Mouse (Mus musculus) midbrain, embryonic 13.5 days (tissue): ENCODE results near the gene Gm17509. TPM values are rescaled to one million over a fixed set of nuclear protein-coding genes. Genes with fewer than 3 reads are reported as not detected.
A peak's percentile ranks its signal among the peaks of the same experiment; 100 is the strongest.

ENCODE experiments used
- ATAC-seq: fragments of 200-750 bp; cut with Nextera tagmentation; 2 replicates; pipeline ENCODE4 v1.8.0; 2017; ENCODE audit warnings: mild to moderate bottlenecking, moderate TSS enrichment, moderate library complexity
- H3K27ac ChIP-seq: fragments of 300-500 bp; sonication (generic); 2 replicates; pipeline ENCODE4 v1.5.1; 2015; ENCODE audit warnings: inconsistent platforms, mild to moderate bottlenecking, moderate library complexity
- H3K27me3 ChIP-seq: fragments of 300-500 bp; sonication (generic); 2 replicates; pipeline ENCODE4 v1.6.1; 2015; ENCODE audit warnings: mild to moderate bottlenecking, inconsistent platforms
- H3K36me3 ChIP-seq: fragments of 300-500 bp; sonication (generic); 2 replicates; pipeline ENCODE4 v1.6.1; 2015; ENCODE audit warnings: mild to moderate bottlenecking, inconsistent platforms
- H3K4me1 ChIP-seq: fragments of 300-500 bp; sonication (generic); replicated peaks from 2 replicates; pipeline ENCODE4 v1.6.1; 2015; ENCODE audit warnings: inconsistent platforms
- H3K4me2 ChIP-seq: fragments of 300-500 bp; sonication (generic); replicated peaks from 2 replicates; pipeline ENCODE4 v1.6.1; 2015; ENCODE audit warnings: moderate library complexity, mild to moderate bottlenecking, inconsistent platforms
- H3K4me3 ChIP-seq: fragments of 300-500 bp; sonication (generic); replicated peaks from 2 replicates; pipeline ENCODE4 v1.5.1; 2015; ENCODE audit warnings: mild to moderate bottlenecking, inconsistent platforms
- H3K9ac ChIP-seq: fragments of 300-500 bp; sonication (generic); replicated peaks from 2 replicates; pipeline ENCODE4 v1.6.1; 2015; ENCODE audit warnings: mild to moderate bottlenecking, inconsistent platforms
- H3K9me3 ChIP-seq: fragments of 300-500 bp; sonication (generic); 2 replicates; pipeline ENCODE4 v1.6.1; 2016; ENCODE audit warnings: mild to moderate bottlenecking, inconsistent platforms
- WGBS: fragments of 180-500 bp; shearing (Covaris S2); methylation state at CpG from one replicate; pipeline ENCODE4 v1.1.7; 2015; 5-methylcytosine and 5-hydroxymethylcytosine counted together
- polyA plus RNA-seq: library from polyadenylated mRNA; unstranded; fragments of >200 nt; fragmentation: Nextera tagmentation; extraction: Ambion mirVana; gene quantifications from 2 replicates; pipeline ENCODE4 v1.2.1, GENCODE M21; 2015

The Gm17509 gene
- polyA plus RNA-seq, 1 experiment from 2014 or later = 0.71 TPM

GRCm38 (mm10) chr13:117224901-117225300 lies 4.0 kb upstream of the Gm17509 start:
- H3K27me3 ChIP-seq = no peaks in the 10 kb centered on the region
- H3K9me3 ChIP-seq = no peaks in the 10 kb centered on the region
- H3K4me2 ChIP-seq = no peak overlapping the region
- ATAC-seq = no peak
- no peaks in the 10 kb centered on the region for H3K36me3 ChIP-seq
- no peak overlapping the region for H3K27ac ChIP-seq
- no peak overlapping the region for H3K4me3 ChIP-seq
- 81% methylated on average over 2 of the region's 2 CpGs for WGBS
- H3K4me1 ChIP-seq = peaks cover 20% of the 10 kb centered on the region
- no peak overlapping the region for H3K9ac ChIP-seq

GRCm38 (mm10) chr13:117223125-117223524 lies 2.2 kb upstream of the Gm17509 start:
- peaks cover 22% of the 10 kb centered on the region for H3K4me1 ChIP-seq
- no peaks in the 10 kb centered on the region for H3K36me3 ChIP-seq
- 55% methylated on average over 5 of the region's 5 CpGs for whole genome bisulfite sequencing
- H3K4me2 ChIP-seq = no peak overlapping the region
- ATAC-seq = no peak
- no peak overlapping the region for H3K9ac ChIP-seq
- H3K9me3 ChIP-seq = no peaks in the 10 kb centered on the region
- no peak overlapping the region for H3K4me3 ChIP-seq
- 0 out of 2 replicates have a peak, but pooled peaks cover 3% of the 10 kb centered on the region for H3K27me3 ChIP-seq
- no peak overlapping the region for H3K27ac ChIP-seq

GRCm38 (mm10) chr13:117219871-117220500 lies 889 bp downstream of the Gm17509 start:
- H3K36me3 ChIP-seq = no peaks in the 10 kb centered on the region
- peak overlapping the region; percentile 76 for H3K4me3 ChIP-seq
- H3K9me3 ChIP-seq = no peaks in the 10 kb centered on the region
- WGBS = 1% methylated on average over 16 of the region's 16 CpGs
- H3K9ac ChIP-seq = peak overlapping the region; percentile 72
- 0 out of 2 replicates have a peak, but pooled peaks cover 3% of the 10 kb centered on the region for H3K27me3 ChIP-seq
- H3K4me2 ChIP-seq = peak overlapping the region; percentile 70
- H3K27ac ChIP-seq = peak overlapping the region; percentile 70
- ATAC-seq = peak; percentile 22; the same call in 1 of the 2 replicates
- H3K4me1 ChIP-seq = peaks cover 35% of the 10 kb centered on the region

DNA sequence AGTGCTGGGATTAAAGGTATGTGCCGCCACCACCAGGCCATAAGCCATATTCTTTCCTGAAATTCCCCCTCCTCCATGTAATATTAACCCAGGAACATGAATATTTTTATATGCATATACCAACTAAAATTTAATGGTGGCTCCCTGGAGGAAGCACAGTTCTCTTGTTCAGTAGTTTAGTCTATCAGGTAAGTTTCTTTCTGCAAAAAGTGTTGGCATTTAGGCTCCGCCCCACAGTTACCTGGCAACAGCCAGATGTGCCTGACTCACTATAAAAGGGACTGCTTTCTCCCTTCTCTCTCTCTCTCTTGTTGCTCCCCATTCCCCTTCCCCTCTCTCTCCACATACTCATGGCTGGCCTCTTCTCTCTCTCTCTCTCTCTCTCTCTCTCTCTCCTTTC lies 2.8 kb downstream of the Gm17509 start:
- ATAC-seq = no peak
- Histone ChIP-seq H3K9ac (no peak overlapping the region), H3K9me3 (no peaks in the 10 kb centered on the region), H3K4me2 (no peak overlapping the region), H3K36me3 (no peaks in the 10 kb centered on the region), H3K27me3 (0 out of 2 replicates have a peak, but pooled peaks cover 3% of the 10 kb centered on the region), H3K4me3 (no peak overlapping the region), H3K27ac (no peak overlapping the region), H3K4me1 (peaks cover 35% of the 10 kb centered on the region)
- WGBS = 81% methylated on average over 2 of the region's 2 CpGs

- Histone ChIP-seq H3K36me3 (no peaks in the 10 kb centered on the region), H3K9me3 (no peaks in the 10 kb centered on the region), H3K4me3 (no peak overlapping the region), H3K4me1 (peaks cover 35% of the 10 kb centered on the region), H3K27me3 (0 out of 2 replicates have a peak, but pooled peaks cover 3% of the 10 kb centered on the region), H3K4me2 (no peak overlapping the region), H3K27ac (no peak overlapping the region), H3K9ac (no peak overlapping the region)
- no peak for ATAC-seq
- 67% methylated on average over 11 of the region's 11 CpGs for WGBS
Observed at GRCm38 (mm10) chr13:117217621-117218020, 3.3 kb downstream of the Gm17509 start.

DNA sequence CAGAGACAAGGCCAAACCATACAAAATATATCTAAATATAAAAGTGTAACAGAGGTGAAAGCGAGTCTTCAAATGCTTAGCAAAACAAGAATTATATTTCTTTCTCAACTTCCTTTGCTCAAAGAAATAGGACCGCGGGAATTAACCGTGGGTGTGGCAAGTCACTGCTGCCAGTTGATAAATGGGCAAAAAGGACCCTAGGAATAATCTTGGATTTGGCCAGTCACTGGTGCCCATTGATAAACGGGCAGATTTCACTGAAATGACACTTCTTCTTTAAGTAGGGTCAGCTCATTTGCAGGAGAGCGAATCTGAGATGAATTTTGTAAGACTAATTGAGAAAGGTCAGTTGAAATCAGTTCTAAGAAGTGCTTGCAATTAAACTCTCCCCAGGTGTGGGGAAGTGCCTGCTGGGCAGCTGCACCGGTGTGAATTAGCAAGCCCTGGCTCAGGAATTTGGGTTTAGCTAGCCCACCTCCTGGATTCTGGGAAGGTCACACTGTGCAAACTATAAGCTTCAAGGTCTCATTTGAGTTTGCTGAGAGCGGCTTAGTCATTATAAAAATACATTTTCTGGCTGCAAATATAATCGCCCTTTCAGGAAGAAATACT lies 4.0 kb downstream of the Gm17509 start:
- Histone ChIP-seq H3K4me3 (no peak overlapping the region), H3K27ac (no peak overlapping the region), H3K9ac (no peak overlapping the region), H3K4me2 (no peak overlapping the region), H3K27me3 (0 out of 2 replicates have a peak, but pooled peaks cover 3% of the 10 kb centered on the region), H3K4me1 (peaks cover 28% of the 10 kb centered on the region), H3K36me3 (no peaks in the 10 kb centered on the region), H3K9me3 (no peaks in the 10 kb centered on the region)
- WGBS = 17% methylated on average over 9 of the region's 9 CpGs
- no peak for ATAC-seq

DNA sequence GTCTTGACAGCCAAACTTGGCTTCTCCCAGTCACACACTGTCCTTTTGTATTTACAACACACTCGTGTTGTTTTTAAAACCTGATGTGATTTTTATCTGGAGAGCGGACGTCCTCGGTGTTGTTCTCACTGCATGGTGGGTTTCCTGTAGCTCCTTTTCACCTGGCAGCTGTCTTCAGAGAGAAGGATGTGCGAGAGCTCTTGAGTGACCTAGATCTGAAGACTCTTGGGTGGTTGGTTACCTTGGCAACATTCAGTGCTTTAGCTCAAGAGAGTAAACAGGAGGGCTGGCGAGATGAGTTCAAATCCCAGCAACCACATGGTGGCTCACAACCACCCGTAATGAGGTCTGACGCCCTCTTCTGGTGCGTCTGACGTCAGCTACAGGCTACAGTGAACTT lies 4.7 kb downstream of the Gm17509 start:
- Histone ChIP-seq H3K4me3 (no peak overlapping the region), H3K4me2 (no peak overlapping the region), H3K36me3 (no peaks in the 10 kb centered on the region), H3K27me3 (0 out of 2 replicates have a peak, but pooled peaks cover 3% of the 10 kb centered on the region), H3K9me3 (no peaks in the 10 kb centered on the region), H3K4me1 (peaks cover 20% of the 10 kb centered on the region), H3K9ac (no peak overlapping the region), H3K27ac (no peak overlapping the region)
- ATAC-seq = no peak
- whole genome bisulfite sequencing = 8% methylated on average over 10 of the region's 10 CpGs

GRCm38 (mm10) chr13:117215481-117215880 lies 5.4 kb downstream of the Gm17509 start:
- Histone ChIP-seq H3K27me3 (0 out of 2 replicates have a peak, but pooled peaks cover 3% of the 10 kb centered on the region), H3K36me3 (no peaks in the 10 kb centered on the region), H3K27ac (no peak overlapping the region), H3K4me3 (no peak overlapping the region), H3K4me2 (no peak overlapping the region), H3K9ac (no peak overlapping the region), H3K9me3 (no peaks in the 10 kb centered on the region), H3K4me1 (peaks cover 20% of the 10 kb centered on the region)
- no peak for ATAC-seq
- 1% methylated on average over 10 of the region's 10 CpGs for WGBS

DNA sequence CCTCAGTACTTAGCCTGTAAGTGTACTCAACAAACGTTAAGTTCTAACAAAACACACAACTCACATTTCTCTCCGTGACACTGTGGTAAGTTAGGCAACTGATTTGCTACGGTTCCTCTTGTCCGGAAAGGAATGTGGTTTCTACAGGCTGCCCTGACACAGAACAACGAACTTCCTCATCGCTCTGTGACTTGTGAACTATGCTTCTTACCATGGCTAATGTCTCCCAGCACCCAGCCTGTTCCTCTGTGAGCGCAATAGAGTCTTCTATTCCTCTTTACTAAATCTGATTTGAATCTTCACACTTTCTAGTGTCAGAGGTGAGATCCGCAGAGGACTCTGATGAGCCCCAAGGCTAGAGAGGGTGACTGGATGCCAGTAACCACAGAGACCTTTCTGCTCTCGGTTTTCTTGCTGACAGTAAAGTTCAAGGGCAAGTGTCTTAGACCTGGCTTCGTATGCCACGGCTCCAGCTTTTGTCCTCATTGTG lies 9.4 kb downstream of the Gm17509 start:
- Histone ChIP-seq H3K4me1 (peaks cover 9% of the 10 kb centered on the region; the same call in 1 of the 2 replicates), H3K36me3 (no peaks in the 10 kb centered on the region), H3K4me3 (no peak overlapping the region), H3K4me2 (no peak overlapping the region), H3K9ac (no peak overlapping the region), H3K27me3 (no peaks in the 10 kb centered on the region), H3K9me3 (no peaks in the 10 kb centered on the region), H3K27ac (no peak overlapping the region)
- 68% methylated on average over 11 of the region's 11 CpGs for WGBS
- no peak for ATAC-seq

- no peaks in the 10 kb centered on the region for H3K9me3 ChIP-seq
- no peaks in the 10 kb centered on the region for H3K27me3 ChIP-seq
- no peak for ATAC-seq
- H3K27ac ChIP-seq = no peak within 1 kb of the TSS
- no peak within 1 kb of the TSS for H3K4me3 ChIP-seq
- no peaks in the 10 kb centered on the region for H3K36me3 ChIP-seq
- H3K9ac ChIP-seq = no peak within 1 kb of the TSS
- 78% methylated on average over 6 of the region's 6 CpGs for WGBS
- no peaks in the 10 kb centered on the region for H3K4me1 ChIP-seq
- no peak within 1 kb of the TSS for H3K4me2 ChIP-seq
Observed at GRCm38 (mm10) chr13:117208236-117208635, 12.6 kb downstream of the Gm17509 start, which contains the start of gene Emb. Gene Emb (plus strand): TSS chr13:117208536.

DNA sequence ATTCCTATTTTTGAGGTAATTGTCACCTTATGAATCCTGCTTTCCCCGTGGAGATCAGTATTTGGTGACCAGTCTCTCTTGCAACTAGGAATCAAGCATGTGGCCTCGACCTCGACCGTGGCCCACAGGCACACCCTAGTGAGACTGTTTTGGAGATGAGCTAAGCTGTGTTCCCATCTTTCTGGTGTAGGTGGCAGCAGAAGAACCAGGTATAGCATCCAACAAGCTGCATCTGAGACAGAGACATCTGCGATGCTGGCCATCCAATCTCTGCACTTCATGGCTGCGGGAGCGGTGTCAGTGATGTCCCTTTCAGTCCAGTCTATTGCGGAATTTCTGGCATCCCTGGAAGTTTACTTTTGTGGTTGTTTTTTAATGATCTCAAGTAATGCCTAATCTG lies 14.8 kb downstream of the Gm17509 start:
- no peaks in the 10 kb centered on the region for H3K36me3 ChIP-seq
- no peak for ATAC-seq
- no peaks in the 10 kb centered on the region for H3K4me1 ChIP-seq
- no peak overlapping the region for H3K4me2 ChIP-seq
- no peak overlapping the region for H3K27ac ChIP-seq
- 88% methylated on average over 8 of the region's 8 CpGs for WGBS
- H3K27me3 ChIP-seq = no peaks in the 10 kb centered on the region
- no peaks in the 10 kb centered on the region for H3K9me3 ChIP-seq
- H3K9ac ChIP-seq = no peak overlapping the region
- no peak overlapping the region for H3K4me3 ChIP-seq

DNA sequence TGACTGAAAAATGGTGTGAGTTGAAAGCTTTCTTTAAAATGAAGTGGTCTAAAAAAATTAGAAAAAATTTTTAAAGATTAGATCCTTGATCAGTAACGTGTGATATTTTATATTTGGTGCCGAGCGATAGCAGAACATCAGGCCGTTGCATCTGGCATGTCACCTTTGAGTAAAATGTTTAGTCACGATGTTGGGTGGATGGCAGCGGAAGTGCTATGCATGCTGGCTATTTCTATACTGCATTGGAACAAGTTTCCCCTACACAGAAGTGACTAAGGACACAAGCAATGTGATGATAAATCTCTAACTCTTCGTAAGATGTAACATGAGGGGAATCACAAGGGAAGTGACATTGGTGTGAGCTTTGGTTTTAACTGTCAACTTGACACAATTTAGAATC lies 16.2 kb downstream of the Gm17509 start:
- no peak overlapping the region for H3K27ac ChIP-seq
- ATAC-seq = no peak
- H3K4me3 ChIP-seq = no peak overlapping the region
- H3K36me3 ChIP-seq = no peaks in the 10 kb centered on the region
- WGBS = 93% methylated on average over 7 of the region's 7 CpGs
- H3K27me3 ChIP-seq = no peaks in the 10 kb centered on the region
- H3K9ac ChIP-seq = no peak overlapping the region
- no peak overlapping the region for H3K4me2 ChIP-seq
- H3K9me3 ChIP-seq = no peaks in the 10 kb centered on the region
- no peaks in the 10 kb centered on the region for H3K4me1 ChIP-seq
